Mouse (Mus musculus): ENCODE measurements at regions not wholly inside any gene's neighbourhood (a gene's known extent, or its start where the extent isn't known, plus 50 kb on each side); places are given as distances from the start of the nearest gene placed in this dataset.
"Not testable (repeated sequence)": the region's sequence is repeated elsewhere in the genome, so short reads cannot be mapped to it uniquely, and the experiment has no call there.

DNA sequence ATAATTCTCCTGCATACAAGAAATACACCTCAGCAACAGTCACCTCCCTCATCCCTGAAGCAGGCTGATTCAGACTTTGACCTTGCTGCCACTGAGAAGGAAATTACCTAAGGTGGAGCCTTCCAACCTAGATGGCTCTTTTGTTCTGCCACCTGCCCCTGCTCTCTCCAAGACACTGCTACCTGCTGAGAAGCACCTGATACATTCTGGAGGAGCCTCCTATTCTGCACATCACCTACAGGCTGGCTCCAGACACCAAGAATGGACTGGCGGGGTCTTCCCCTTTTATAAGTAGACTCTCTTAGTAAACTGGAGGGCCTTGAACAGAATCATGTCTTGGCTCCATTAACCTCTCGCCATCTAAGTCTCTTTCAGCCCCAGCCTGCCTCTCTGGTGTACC, 1149.5 kb upstream of the 2610301B20Rik start:
- not testable (repeated sequence) for DNase-seq (ENCODE audit: low spot score in 2 of 2)

DNA sequence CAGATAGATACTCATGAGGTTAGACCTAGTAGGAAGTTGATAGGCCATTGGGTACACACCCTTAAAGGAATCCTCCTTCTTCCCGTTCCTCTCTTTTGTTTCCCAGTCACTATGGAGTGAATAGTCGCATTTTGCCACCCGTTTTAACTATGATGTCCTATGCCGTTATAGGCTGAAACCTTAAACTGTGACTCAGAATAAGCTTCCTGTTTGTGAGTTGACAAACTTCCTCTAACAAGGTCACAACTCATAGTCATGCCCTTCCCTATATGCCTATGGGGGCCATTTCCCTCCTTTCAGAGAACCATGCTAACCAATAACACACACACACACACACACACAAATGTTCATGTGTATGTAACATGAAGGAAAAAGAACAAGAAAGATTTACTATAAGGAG, 1136.6 kb upstream of the 2610301B20Rik start:
- DNase-seq (ENCODE audit: low spot score in 2 of 2), result no peak

DNA sequence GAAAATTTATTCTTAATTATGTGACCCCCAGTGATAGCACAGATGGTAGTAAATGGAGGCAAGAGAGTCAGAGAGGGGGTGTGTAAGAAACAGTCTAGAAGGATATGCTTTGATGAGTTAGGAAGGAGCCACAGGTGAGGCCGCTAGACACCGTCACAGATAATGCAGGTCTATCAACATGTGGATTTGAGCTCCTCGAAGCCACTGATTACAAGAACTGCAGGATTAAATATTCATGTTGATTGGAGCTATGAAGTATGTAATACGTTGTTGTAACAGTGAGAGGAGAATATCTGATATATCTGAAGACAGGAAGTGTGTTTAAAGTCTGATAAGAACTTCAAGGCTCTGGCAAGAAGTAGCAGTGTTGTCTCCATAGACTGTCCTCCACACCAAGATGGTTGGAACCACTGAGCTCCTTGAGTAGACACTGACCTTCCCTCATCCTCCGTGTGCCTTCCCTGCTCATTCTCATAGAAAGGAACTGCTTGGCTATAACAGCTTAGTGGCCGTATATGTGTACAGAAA, 1126.8 kb upstream of the 2610301B20Rik start:
- no peak for DNase-seq (ENCODE audit: low spot score in 2 of 2)

DNA sequence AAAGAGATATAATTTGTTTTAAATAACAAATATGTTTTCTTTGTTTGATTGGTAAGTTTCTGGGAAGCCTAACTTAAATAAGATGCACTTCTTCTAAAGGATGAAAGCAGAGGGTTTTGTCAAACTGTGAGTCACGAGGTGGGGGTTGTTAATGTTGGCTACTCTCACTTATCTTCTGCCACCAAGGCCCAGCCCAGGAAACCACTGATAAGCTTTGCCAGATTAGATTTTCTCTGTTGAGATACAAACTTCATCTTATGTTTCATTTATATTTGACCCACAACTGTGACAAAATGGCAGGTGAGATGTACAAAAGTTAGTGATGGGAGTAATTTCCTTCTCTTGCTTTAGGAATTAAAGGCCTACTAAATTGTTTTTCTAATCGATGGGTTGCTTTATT, 1126.2 kb upstream of the 2610301B20Rik start:
- DNase-seq (ENCODE audit: low spot score in 2 of 2), result no peak

DNA sequence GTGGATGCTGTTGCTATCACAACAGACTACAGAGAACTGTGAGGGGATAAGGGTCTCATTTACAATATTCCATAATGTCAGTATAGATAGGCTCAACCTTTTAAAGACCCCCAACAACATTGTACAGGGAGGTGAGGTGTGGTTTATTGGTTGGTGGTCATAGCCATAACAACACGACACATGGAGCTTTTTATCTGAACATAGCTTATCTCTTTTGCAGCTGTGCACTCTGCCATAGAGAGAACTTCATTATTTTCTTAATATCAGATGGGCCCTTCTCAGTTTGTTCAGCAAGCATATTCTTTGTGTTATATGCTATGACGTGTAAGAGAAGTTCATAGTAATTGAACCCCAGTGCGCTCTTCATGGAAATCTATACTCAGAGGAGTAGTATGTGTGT, 1124.4 kb upstream of the 2610301B20Rik start:
- DNase-seq (ENCODE audit: low spot score in 2 of 2), result no peak

DNA sequence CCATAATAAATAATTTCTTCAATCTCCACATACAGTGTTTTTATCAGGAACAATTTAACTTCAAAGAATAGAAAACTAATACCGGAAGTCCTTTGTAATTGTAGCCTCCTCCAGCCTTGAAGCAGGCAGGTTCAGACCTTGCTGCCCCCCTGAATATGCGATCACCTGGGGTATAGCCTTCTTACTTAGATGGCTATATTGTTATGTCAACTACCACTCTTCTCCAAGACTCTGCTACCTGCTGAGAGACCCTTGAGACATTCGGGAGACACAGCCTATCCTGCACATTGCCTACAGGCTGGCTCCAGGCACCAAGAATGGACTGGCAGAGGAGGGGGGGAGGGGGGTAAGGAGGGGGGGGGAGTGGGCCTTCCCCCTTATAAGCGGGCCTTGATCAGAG, 1123.9 kb upstream of the 2610301B20Rik start:
- no peak for DNase-seq (ENCODE audit: low spot score in 2 of 2)

DNA sequence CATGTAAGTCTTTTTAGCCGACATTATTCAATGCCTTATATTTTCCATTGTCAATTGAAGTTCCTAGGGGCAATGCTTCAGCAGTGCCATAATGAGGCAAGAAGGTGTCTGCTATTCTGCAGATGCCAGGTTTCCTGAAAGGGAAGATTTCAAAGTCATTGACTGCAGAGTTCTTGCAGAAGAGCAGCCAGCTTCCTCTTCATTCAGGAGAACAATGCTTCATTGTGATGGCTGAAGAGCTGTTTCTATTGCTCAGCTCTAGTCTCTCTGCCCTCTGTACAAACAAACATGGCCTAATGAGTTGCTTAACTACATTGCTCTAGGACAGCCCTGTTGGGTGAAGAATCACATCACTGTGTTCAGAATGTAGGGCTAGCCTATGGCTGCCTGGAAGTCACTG, 1111.0 kb upstream of the 2610301B20Rik start:
- DNase-seq (ENCODE audit: low spot score in 2 of 2), result no peak

DNA sequence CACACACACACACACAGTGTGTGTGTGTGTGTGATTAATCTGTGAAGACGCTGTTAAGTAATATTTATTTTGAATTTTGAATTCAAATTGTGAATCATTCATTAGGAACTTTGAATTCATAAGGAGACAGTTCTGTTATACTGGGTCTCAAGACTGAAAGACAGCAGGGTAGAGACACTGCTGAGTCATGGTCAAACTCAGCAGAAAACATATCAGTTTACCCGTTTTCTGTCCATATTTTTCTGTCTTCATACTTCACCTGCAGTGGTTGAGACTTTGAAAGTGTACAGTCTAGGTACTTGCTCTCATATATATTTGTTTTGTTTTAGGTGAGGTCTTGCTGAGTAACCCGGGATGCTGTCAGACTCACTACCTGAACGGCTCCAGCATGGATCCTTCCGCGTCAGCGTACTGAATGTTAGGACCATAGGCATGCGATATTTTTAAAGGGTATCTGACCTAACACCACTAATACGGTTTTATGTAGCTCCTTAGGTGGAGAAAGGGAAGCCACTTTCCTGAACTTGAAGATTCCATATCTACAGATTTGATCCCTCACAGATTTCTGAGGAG, 1104.6 kb upstream of the 2610301B20Rik start:
- no peak for DNase-seq (ENCODE audit: low spot score in 2 of 2)

DNA sequence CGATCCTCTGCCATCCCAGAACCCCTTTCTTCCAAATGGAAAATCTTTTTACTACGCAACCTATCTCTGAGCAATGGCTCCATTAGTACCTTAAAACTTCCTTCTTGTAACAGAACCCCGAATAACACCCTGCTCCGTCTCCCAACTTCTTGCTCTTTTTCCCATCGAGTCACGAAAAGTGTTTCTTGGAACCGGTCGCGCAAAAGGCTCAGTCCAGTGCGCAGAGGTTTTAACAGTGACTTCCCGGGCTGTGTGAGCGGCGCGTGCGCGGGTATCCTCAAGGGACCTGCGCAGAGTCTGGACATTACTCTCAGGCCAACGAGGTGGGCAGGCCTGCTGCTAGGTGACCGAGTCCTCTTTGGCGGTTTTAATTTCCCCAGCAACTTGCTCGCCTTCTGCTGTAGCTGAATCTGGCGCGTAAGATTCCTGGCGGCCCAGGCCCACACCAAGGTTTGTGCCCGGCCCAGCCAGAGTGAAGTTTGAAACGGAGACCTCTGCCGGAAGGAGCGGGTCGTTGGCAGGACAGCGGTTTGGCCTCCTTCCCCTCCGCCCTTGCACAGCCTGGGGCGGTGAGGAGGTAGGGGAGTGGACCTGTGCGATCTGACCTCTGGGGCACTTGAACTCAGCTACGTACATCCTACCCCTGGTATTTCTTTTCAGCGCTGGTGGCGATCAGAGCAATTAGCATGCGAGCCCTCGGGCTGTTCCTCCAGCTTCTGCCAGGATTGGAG, 1103.8 kb upstream of the 2610301B20Rik start:
- peak; percentile 8 to 12 for DNase-seq (ENCODE audit: low spot score in 2 of 2)

DNA sequence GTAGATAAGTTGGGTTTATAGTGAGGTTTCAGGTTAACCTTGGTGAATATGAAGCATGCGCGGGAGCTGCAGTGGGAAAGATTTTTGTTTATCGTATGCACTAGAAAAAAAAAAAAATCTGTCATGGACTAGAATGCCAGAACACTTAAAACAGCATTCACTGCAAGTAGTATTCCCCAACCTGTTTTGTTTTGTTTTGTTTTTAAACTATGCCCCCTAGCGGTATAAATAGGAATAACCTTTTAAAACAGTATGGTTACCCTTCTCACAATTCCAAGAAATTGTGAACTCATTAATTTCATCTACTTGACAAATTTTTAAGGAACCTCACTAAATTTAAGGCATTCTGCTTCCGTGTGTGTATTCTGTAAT, 1103.2 kb upstream of the 2610301B20Rik start:
- no peak for DNase-seq (ENCODE audit: low spot score in 2 of 2)

DNA sequence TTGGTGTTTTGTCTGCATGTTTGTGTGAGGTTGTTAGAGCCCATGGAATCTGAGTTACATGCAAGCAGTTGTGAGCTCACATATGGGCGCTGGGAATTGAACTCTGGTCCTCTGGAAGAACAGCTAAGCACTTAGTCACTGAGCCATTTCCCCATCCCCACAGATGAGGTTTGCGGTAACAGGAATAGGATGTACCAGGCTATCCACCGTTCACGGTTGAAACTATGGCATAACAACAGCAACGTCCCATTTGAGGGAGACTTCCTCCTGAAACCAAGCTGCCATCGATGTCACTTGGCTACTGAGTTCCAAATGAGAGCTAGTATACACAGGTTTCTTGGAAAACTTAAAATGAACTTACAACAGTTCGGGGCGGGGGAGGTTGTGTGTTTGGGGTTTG, 1095.9 kb upstream of the 2610301B20Rik start:
- DNase-seq (ENCODE audit: low spot score in 2 of 2), result no peak

DNA sequence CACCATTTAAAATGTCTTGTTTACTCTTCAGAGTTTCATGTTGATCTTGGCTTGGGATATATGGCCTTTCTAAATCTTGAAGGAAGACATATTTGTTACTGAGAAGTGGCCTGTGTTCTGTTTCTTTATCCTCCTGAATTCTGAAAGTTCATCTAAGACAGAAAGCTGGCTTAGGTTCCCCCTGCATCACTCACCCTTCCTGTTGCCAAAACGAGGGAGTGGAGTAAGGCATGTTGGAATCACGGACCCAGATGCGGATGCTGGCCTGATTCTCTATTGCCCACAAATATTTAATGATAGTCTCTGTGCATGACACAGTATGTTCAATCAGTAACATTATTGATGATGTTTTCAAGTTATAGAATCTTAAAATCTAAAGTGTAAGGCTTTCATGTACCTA, 1094.7 kb upstream of the 2610301B20Rik start:
- no peak for DNase-seq (ENCODE audit: low spot score in 2 of 2)

DNA sequence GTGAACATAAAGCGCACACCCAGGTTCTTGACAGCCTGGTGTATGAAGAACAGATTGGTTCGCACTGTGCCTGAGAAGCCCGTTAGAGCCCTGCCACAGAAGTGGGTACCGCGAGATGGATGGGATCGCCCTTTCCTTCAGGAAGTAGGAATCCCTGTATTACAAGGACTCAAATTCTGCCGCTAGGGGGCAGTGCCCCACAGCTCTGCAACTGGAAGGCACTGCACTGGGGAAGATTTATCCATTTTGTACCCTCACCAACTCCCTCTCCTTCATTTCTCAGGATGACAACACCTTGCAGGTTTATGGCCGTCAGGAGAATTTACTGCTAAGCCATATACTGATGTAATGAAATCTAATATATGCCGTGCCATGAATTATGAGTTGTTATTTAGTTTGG, 1094.1 kb upstream of the 2610301B20Rik start:
- peak in 1 of 2 experiments; percentile 24 for DNase-seq (ENCODE audit: low spot score in 2 of 2)

DNA sequence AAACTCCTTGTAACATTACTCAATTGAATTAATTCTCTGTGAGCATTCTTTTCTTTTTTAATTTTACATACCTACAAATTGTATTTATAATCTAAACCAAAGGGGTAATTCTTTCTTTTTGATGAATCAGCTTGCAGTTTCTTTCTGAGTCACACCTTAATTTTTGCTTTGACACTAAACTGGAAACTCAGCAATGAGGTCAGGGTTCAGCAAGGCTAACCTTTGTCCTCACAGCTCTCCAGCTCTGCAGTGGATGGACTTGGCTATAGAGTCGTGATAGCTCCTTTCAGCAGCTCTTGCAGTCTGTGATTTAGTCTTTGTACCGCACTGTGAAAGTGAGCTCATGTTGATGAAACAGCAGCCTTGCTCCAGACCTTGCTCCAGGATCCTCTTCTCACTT, 1093.0 kb upstream of the 2610301B20Rik start:
- DNase-seq (ENCODE audit: low spot score in 2 of 2), result no peak

DNA sequence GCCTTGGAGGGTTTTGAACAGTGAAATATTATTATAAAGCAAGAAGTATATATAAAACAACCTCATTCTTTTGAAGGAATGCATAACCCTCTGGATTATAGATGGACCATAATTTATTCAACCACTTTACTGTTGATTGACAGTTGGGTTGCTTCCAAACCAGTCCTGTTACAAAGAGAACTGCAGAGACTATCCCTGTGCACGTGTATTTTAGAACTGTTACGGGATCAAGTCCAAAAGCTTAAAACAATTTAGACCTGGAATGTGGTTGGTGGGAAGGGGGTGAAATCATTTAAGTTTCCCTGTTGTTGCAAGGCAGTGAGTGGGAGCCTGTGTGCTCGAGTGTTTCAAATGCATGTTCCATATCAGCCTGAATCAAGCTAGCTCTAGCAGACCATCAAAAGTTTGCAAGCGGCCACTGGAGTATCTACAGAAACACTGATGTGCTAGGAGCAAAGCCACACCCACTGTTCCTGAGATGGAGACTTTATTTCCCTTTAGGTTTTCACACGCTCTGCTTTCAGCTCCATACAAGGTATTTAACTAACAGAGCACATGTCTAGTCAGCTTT, 1086.4 kb upstream of the 2610301B20Rik start:
- DNase-seq (ENCODE audit: low spot score in 2 of 2), result no peak

DNA sequence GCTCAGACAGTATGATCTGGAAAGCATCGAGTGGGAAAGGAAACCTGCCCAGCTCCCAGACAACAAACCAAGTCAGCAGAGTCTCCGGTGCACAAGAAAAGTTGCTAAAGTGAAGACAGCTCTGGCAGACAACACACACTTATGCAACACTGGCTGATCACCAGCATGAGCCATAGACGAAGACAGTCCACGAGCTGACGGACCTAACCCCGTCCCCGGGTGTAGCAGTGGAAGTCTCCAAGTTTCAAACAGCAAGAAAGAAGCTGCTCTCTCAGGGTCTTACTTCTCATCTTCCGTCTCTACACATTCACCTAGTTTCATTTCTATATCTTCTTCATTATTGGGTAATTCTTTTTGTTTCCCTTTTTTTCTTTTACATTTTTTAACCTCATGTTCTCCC, 1083.8 kb upstream of the 2610301B20Rik start:
- no peak for DNase-seq (ENCODE audit: low spot score in 2 of 2)

Measured in spleen, postnatal 14 days (tissue).